Mouse (Mus musculus): Measurements from ENCODE around the gene Slc27a2. TPM values are rescaled to one million over a fixed set of nuclear protein-coding genes. Genes with fewer than 3 reads are reported as not detected.
"Not testable (repeated sequence)": the region's sequence is repeated elsewhere in the genome, so short reads cannot be mapped to it uniquely, and the experiment has no call there.

The Slc27a2 gene
- polyA plus RNA-seq, 1 experiment, result 80.3 TPM

DNA sequence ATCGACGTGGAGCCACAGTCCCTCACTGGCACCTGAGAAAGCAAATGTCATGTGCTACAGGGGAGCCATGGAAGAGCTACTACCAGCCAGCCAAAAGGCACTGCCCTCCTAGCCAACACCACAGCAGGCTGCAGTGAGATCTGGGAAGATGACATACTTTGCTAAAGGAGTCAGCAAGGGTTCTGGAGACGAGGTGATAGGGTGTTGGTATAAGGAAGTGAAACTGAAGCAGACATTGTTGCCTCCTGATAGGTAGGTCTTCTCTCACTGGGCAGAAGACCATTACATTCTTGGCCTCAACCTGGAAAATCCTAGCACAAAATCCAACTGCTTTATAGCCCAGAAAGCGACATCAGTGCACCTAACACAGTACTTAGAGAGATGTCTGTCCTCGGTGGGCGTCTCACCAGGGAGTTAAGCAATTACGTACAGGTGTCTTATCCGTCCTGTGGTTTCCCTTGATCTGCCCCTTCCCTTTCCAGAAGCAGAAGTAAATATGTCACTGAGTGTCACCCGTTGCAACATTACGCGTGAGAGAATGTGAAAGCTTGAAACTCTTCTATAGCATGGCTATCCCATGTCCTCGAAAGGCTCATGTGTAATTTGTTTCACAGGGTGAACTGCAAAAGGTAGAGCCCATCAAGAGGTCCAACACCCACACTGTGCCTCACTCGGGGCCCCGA lies 49.9 kb downstream of the Slc27a2 start:
- H3K27ac ChIP-seq (ENCODE audit: insufficient read depth, low read depth, low read length), result no peak overlapping the region
- 77% methylated on average over 14 of the region's 14 CpGs for WGBS
- H3K4me1 ChIP-seq (ENCODE audit: control insufficient read depth, insufficient read depth, insufficient read length, low read length), result peaks cover 8% of the 10 kb centered on the region; the same call in 1 of the 2 replicates
- H3K4me3 ChIP-seq (ENCODE audit: low read depth, low read length), result no peak overlapping the region
- TF ChIP-seq POLR2A (IDR thresholded peaks at IDR 0.05; ENCODE audit: low read depth, low read length) (no peak), CTCF (IDR thresholded peaks at IDR 0.05; ENCODE audit: extremely low read depth, insufficient read length, insufficient replicate concordance, low read depth, low read length) (no peak)
- no peaks in the 10 kb centered on the region for H3K27me3 ChIP-seq (ENCODE audit: control insufficient read depth, insufficient read depth, low read length)
- H3K36me3 ChIP-seq (ENCODE audit: control insufficient read depth, insufficient read depth, low read length), result no peaks in the 10 kb centered on the region

GRCm38 (mm10) chr2:126606061-126606687 lies 54.0 kb downstream of the Slc27a2 start:
- H3K4me3 ChIP-seq (ENCODE audit: low read depth, low read length), result no peak overlapping the region
- TF ChIP-seq CTCF (IDR thresholded peaks at IDR 0.05; ENCODE audit: extremely low read depth, insufficient read length, insufficient replicate concordance, low read depth, low read length) (no peak), POLR2A (IDR thresholded peaks at IDR 0.05; ENCODE audit: low read depth, low read length) (no peak)
- H3K27ac ChIP-seq (ENCODE audit: insufficient read depth, low read depth, low read length), result no peak overlapping the region
- 68% methylated on average over 15 of the region's 15 CpGs for WGBS
- H3K27me3 ChIP-seq (ENCODE audit: control insufficient read depth, insufficient read depth, low read length), result no peaks in the 10 kb centered on the region
- H3K4me1 ChIP-seq (ENCODE audit: control insufficient read depth, insufficient read depth, insufficient read length, low read length), result peaks cover 8% of the 10 kb centered on the region; the same call in 1 of the 2 replicates
- no peaks in the 10 kb centered on the region for H3K36me3 ChIP-seq (ENCODE audit: control insufficient read depth, insufficient read depth, low read length)

DNA sequence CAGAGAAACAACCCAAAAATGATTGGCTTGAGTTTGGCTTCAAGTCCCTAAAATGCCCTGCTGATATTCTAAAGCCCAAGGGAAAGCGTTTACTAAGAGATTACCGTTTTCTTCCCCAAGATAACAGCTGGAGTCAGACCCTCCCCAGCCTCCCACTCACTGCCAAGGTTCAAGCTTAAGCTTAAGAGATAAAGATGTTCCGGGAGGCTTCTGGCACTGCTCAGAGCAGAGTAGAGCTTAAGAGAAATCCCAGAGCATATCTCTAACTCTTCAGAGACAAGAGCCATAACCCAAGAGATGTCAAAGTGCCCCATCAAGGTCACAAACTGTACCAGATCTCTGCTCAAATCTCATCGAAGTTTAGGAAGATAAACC lies 54.5 kb downstream of the Slc27a2 start:
- Histone ChIP-seq H3K4me1 (ENCODE audit: control insufficient read depth, insufficient read depth, insufficient read length, low read length) (peaks cover 8% of the 10 kb centered on the region; the same call in 1 of the 2 replicates), H3K27ac (ENCODE audit: insufficient read depth, low read depth, low read length) (no peak overlapping the region), H3K4me3 (ENCODE audit: low read depth, low read length) (no peak overlapping the region), H3K36me3 (ENCODE audit: control insufficient read depth, insufficient read depth, low read length) (no peaks in the 10 kb centered on the region), H3K27me3 (ENCODE audit: control insufficient read depth, insufficient read depth, low read length) (no peaks in the 10 kb centered on the region)
- 47% methylated on average over 4 of the region's 4 CpGs for WGBS
- TF ChIP-seq POLR2A (IDR thresholded peaks at IDR 0.05; ENCODE audit: low read depth, low read length) (no peak), CTCF (IDR thresholded peaks at IDR 0.05; ENCODE audit: extremely low read depth, insufficient read length, insufficient replicate concordance, low read depth, low read length) (no peak)

GRCm38 (mm10) chr2:126607553-126608203 lies 55.5 kb downstream of the Slc27a2 start:
- WGBS, result 30% methylated on average over 10 of the region's 10 CpGs
- Histone ChIP-seq H3K4me1 (ENCODE audit: control insufficient read depth, insufficient read depth, insufficient read length, low read length) (peaks cover 8% of the 10 kb centered on the region; the same call in 1 of the 2 replicates), H3K36me3 (ENCODE audit: control insufficient read depth, insufficient read depth, low read length) (no peaks in the 10 kb centered on the region), H3K27ac (ENCODE audit: insufficient read depth, low read depth, low read length) (0 out of 2 replicates have a peak overlapping the region, but pooled peaks have one; percentile 17), H3K27me3 (ENCODE audit: control insufficient read depth, insufficient read depth, low read length) (no peaks in the 10 kb centered on the region), H3K4me3 (ENCODE audit: low read depth, low read length) (no peak overlapping the region)
- TF ChIP-seq CTCF (IDR thresholded peaks at IDR 0.05; ENCODE audit: extremely low read depth, insufficient read length, insufficient replicate concordance, low read depth, low read length), result no peak
- TF ChIP-seq POLR2A (IDR thresholded peaks at IDR 0.05; ENCODE audit: low read depth, low read length), result no peak

GRCm38 (mm10) chr2:126609600-126609999 lies 57.4 kb downstream of the Slc27a2 start:
- not testable (repeated sequence) for H3K4me3 ChIP-seq (ENCODE audit: low read depth, low read length); H3K27ac ChIP-seq (ENCODE audit: insufficient read depth, low read depth, low read length); H3K4me1 ChIP-seq (ENCODE audit: control insufficient read depth, insufficient read depth, insufficient read length, low read length); H3K27me3 ChIP-seq (ENCODE audit: control insufficient read depth, insufficient read depth, low read length); H3K36me3 ChIP-seq (ENCODE audit: control insufficient read depth, insufficient read depth, low read length)
- WGBS, result 60% methylated on average over 12 of the region's 12 CpGs

GRCm38 (mm10) chr2:126615355-126615754 lies 63.1 kb downstream of the Slc27a2 start:
- WGBS, result 89% methylated on average over 3 of the region's 3 CpGs
- no peaks in the 10 kb centered on the region for H3K27me3 ChIP-seq (ENCODE audit: control insufficient read depth, insufficient read depth, low read length)
- H3K4me3 ChIP-seq (ENCODE audit: low read depth, low read length), result no peak overlapping the region
- no peak overlapping the region for H3K27ac ChIP-seq (ENCODE audit: insufficient read depth, low read depth, low read length)
- no peaks in the 10 kb centered on the region for H3K4me1 ChIP-seq (ENCODE audit: control insufficient read depth, insufficient read depth, insufficient read length, low read length)
- H3K36me3 ChIP-seq (ENCODE audit: control insufficient read depth, insufficient read depth, low read length), result no peaks in the 10 kb centered on the region
- TF ChIP-seq CTCF (IDR thresholded peaks at IDR 0.05; ENCODE audit: extremely low read depth, insufficient read length, insufficient replicate concordance, low read depth, low read length), result no peak
- TF ChIP-seq POLR2A (IDR thresholded peaks at IDR 0.05; ENCODE audit: low read depth, low read length), result no peak

DNA sequence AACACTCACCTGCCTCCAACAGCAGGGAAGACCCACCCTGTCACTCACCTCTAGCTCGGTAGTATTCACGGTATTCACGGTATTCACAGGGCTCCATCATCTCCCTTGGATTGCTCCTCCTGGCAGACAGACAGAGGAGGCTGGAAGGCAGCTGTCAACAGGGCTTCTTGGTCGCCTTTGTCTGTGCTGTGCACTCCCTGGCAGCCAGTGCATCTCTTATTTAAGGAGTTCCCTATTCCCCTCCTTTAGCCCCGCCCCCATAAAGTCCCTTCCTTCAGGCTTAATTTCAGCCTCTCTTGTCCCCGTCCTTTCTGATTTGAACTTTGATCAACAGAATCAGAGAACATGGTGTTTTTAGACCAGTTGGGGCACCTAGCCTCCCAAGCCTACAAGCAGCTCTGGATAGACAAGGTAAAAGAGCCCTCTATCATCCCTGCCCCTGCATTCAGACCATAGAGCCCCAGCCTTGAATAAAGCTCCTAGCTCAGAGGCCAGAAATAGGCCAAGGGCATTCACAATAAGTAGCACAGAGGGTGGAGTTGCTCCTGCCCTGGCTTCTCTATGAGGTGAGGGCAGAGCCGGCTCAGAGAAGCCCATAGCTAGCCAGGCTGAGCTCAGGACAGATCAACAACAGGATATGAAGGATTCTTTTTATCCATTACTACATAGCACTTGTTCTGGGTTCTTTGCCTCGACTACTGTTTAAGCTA lies 66.4 kb downstream of the Slc27a2 start:
- Histone ChIP-seq H3K4me3 (ENCODE audit: low read depth, low read length) (no peak overlapping the region), H3K4me1 (ENCODE audit: control insufficient read depth, insufficient read depth, insufficient read length, low read length) (no peaks in the 10 kb centered on the region), H3K36me3 (ENCODE audit: control insufficient read depth, insufficient read depth, low read length) (no peaks in the 10 kb centered on the region), H3K27me3 (ENCODE audit: control insufficient read depth, insufficient read depth, low read length) (no peaks in the 10 kb centered on the region), H3K27ac (ENCODE audit: insufficient read depth, low read depth, low read length) (no peak overlapping the region)
- TF ChIP-seq CTCF (IDR thresholded peaks at IDR 0.05; ENCODE audit: extremely low read depth, insufficient read length, insufficient replicate concordance, low read depth, low read length), result no peak
- no peak for TF ChIP-seq POLR2A (IDR thresholded peaks at IDR 0.05; ENCODE audit: low read depth, low read length)
- WGBS, result 22% methylated on average over 8 of the region's 8 CpGs
